Mouse (Mus musculus) stomach, embryonic 14.5 days (tissue): ENCODE measurements around the gene Rab3c. TPM values are rescaled to one million over a fixed set of nuclear protein-coding genes. Genes with fewer than 3 reads are reported as not detected.
A peak's percentile ranks its signal among the peaks of the same experiment; 100 is the strongest.

ENCODE experiments used
- ATAC-seq: fragments of 200-750 bp; cut with Nextera tagmentation; 2 replicates; pipeline ENCODE4 v1.8.0; 2017; ENCODE audit warnings: low read depth, moderate TSS enrichment; ENCODE audit not compliant: insufficient number of reproducible peaks, insufficient read depth, low FRiP score
- H3K27ac ChIP-seq: fragments of 300-500 bp; sonication (generic); 2 replicates; pipeline ENCODE4 v1.5.1; 2014; ENCODE audit warnings: mild to moderate bottlenecking, low read length, moderate library complexity, mixed read lengths
- H3K27me3 ChIP-seq: fragments of 300-500 bp; sonication (generic); 2 replicates; pipeline ENCODE4 v1.6.1; 2014; ENCODE audit warnings: low read length, control low read depth, mixed read lengths; ENCODE audit not compliant: control insufficient read depth, insufficient read depth
- H3K36me3 ChIP-seq: fragments of 300-500 bp; sonication (generic); 2 replicates; pipeline ENCODE4 v1.6.1; 2014; ENCODE audit warnings: mild to moderate bottlenecking, control low read depth, low read length, moderate library complexity, mixed read lengths; ENCODE audit not compliant: control insufficient read depth, insufficient read depth
- H3K4me1 ChIP-seq: fragments of 300-500 bp; sonication (generic); 2 replicates; pipeline ENCODE4 v1.6.1; 2014; ENCODE audit warnings: low read length, control low read depth, mixed read lengths; ENCODE audit not compliant: control insufficient read depth, insufficient read depth
- H3K4me2 ChIP-seq: fragments of 300-500 bp; sonication (generic); replicated peaks from 2 replicates; pipeline ENCODE4 v1.6.1; 2014; ENCODE audit warnings: low read depth, low read length, control low read depth
- H3K4me3 ChIP-seq: fragments of 300-500 bp; sonication (generic); 2 replicates; pipeline ENCODE4 v1.5.1; 2014; ENCODE audit warnings: low read depth, low read length, control low read depth
- H3K9ac ChIP-seq: fragments of 300-500 bp; sonication (generic); replicated peaks from 2 replicates; pipeline ENCODE4 v1.6.1; 2014; ENCODE audit warnings: low read depth, mild to moderate bottlenecking, control low read depth, low read length, moderate library complexity, mixed read lengths
- H3K9me3 ChIP-seq: fragments of 300-500 bp; sonication (generic); 2 replicates; pipeline ENCODE4 v1.6.1; 2016; ENCODE audit warnings: low read depth, low read length, control low read depth; ENCODE audit not compliant: control insufficient read depth
- WGBS: fragments of 180-500 bp; shearing (Covaris S2); extraction: QIAGEN DNeasy Blood & Tissue Kit; methylation state at CpG from one replicate; pipeline ENCODE4 v1.1.7; 2014; 5-methylcytosine and 5-hydroxymethylcytosine counted together
- polyA plus RNA-seq: library from polyadenylated mRNA; unstranded; fragments of >200 nt; fragmentation: Nextera tagmentation; extraction: Ambion mirVana; gene quantifications from 2 replicates; pipeline ENCODE4 v1.2.1, GENCODE M21; 2014

Rab3c gene
- polyA plus RNA-seq, 1 experiment from 2014 or later: 5.8 TPM

- H3K27me3 ChIP-seq: no peaks in the 10 kb centered on the region
- no peak for ATAC-seq
- no peak overlapping the region for H3K4me2 ChIP-seq
- no peak overlapping the region for H3K4me3 ChIP-seq
- no peaks in the 10 kb centered on the region for H3K9me3 ChIP-seq
- no peaks in the 10 kb centered on the region for H3K4me1 ChIP-seq
- no peak overlapping the region for H3K9ac ChIP-seq
- H3K36me3 ChIP-seq: no peaks in the 10 kb centered on the region
- no peak overlapping the region for H3K27ac ChIP-seq
Observed at GRCm38 (mm10) chr13:110277709-110278108, 3.1 kb downstream of the Rab3c start.

- Histone ChIP-seq H3K9me3 (no peaks in the 10 kb centered on the region), H3K4me3 (no peak overlapping the region), H3K9ac (no peak overlapping the region), H3K27me3 (no peaks in the 10 kb centered on the region), H3K36me3 (no peaks in the 10 kb centered on the region), H3K27ac (no peak overlapping the region), H3K4me2 (no peak overlapping the region), H3K4me1 (no peaks in the 10 kb centered on the region)
- 83% methylated on average over 3 of the region's 3 CpGs for WGBS
- ATAC-seq: no peak
Observed at GRCm38 (mm10) chr13:110275471-110275870, 5.3 kb downstream of the Rab3c start.

GRCm38 (mm10) chr13:110260649-110261048 is 20.1 kb downstream of the Rab3c start:
- Histone ChIP-seq H3K4me2 (no peak overlapping the region), H3K9me3 (no peaks in the 10 kb centered on the region), H3K4me1 (no peaks in the 10 kb centered on the region), H3K27ac (no peak overlapping the region), H3K9ac (no peak overlapping the region), H3K4me3 (no peak overlapping the region), H3K27me3 (no peaks in the 10 kb centered on the region), H3K36me3 (no peaks in the 10 kb centered on the region)
- no peak for ATAC-seq
- WGBS: 66% methylated on average over 1 of the region's 1 CpGs

- H3K27me3 ChIP-seq: no peaks in the 10 kb centered on the region
- H3K36me3 ChIP-seq: no peaks in the 10 kb centered on the region
- ATAC-seq: no peak
- H3K4me3 ChIP-seq: no peak overlapping the region
- no peak overlapping the region for H3K9ac ChIP-seq
- no peaks in the 10 kb centered on the region for H3K9me3 ChIP-seq
- WGBS: 85% methylated on average over 5 of the region's 5 CpGs
- H3K4me2 ChIP-seq: no peak overlapping the region
- no peaks in the 10 kb centered on the region for H3K4me1 ChIP-seq
- no peak overlapping the region for H3K27ac ChIP-seq
Observed at GRCm38 (mm10) chr13:110251453-110251852, 29.3 kb downstream of the Rab3c start.

- Histone ChIP-seq H3K4me3 (no peak overlapping the region), H3K4me1 (no peaks in the 10 kb centered on the region), H3K36me3 (no peaks in the 10 kb centered on the region), H3K27ac (no peak overlapping the region), H3K9ac (no peak overlapping the region), H3K27me3 (no peaks in the 10 kb centered on the region), H3K4me2 (no peak overlapping the region), H3K9me3 (no peaks in the 10 kb centered on the region)
- no peak for ATAC-seq
- 83% methylated on average over 2 of the region's 2 CpGs for WGBS
Observed at GRCm38 (mm10) chr13:110248481-110248880, 32.3 kb downstream of the Rab3c start.

- Histone ChIP-seq H3K4me3 (no peak overlapping the region), H3K9me3 (no peaks in the 10 kb centered on the region), H3K9ac (no peak overlapping the region), H3K27me3 (no peaks in the 10 kb centered on the region), H3K4me1 (peaks cover 6% of the 10 kb centered on the region; the same call in 1 of the 2 replicates), H3K4me2 (no peak overlapping the region), H3K36me3 (no peaks in the 10 kb centered on the region), H3K27ac (no peak overlapping the region)
- no peak for ATAC-seq
- WGBS: 33% methylated on average over 3 of the region's 3 CpGs
Observed at GRCm38 (mm10) chr13:110238970-110239369, 41.8 kb downstream of the Rab3c start.

- Histone ChIP-seq H3K4me1 (peaks cover 6% of the 10 kb centered on the region; the same call in 1 of the 2 replicates), H3K27ac (no peak overlapping the region), H3K4me2 (0 out of 2 replicates have a peak overlapping the region, but pooled peaks have one; percentile 0), H3K4me3 (no peak overlapping the region), H3K36me3 (no peaks in the 10 kb centered on the region), H3K9me3 (no peaks in the 10 kb centered on the region), H3K27me3 (no peaks in the 10 kb centered on the region), H3K9ac (no peak overlapping the region)
- WGBS: 12% methylated on average over 10 of the region's 10 CpGs
- no peak for ATAC-seq
Observed at GRCm38 (mm10) chr13:110237209-110237935, 43.4 kb downstream of the Rab3c start.

- Histone ChIP-seq H3K4me3 (no peak overlapping the region), H3K27ac (no peak overlapping the region), H3K36me3 (no peaks in the 10 kb centered on the region), H3K4me2 (no peak overlapping the region), H3K27me3 (no peaks in the 10 kb centered on the region), H3K4me1 (peaks cover 6% of the 10 kb centered on the region; the same call in 1 of the 2 replicates), H3K9me3 (no peaks in the 10 kb centered on the region), H3K9ac (no peak overlapping the region)
- no peak for ATAC-seq
- 94% methylated on average over 5 of the region's 5 CpGs for WGBS
Observed at GRCm38 (mm10) chr13:110233364-110233763, 47.4 kb downstream of the Rab3c start.
